Mouse (Mus musculus): ENCODE measurements at regions not wholly inside any gene's neighbourhood (a gene's known extent, or its start where the extent isn't known, plus 50 kb on each side); places are given as distances from the start of the nearest gene placed in this dataset.
A peak's percentile ranks its signal among the peaks of the same experiment; 100 is the strongest.

DNA sequence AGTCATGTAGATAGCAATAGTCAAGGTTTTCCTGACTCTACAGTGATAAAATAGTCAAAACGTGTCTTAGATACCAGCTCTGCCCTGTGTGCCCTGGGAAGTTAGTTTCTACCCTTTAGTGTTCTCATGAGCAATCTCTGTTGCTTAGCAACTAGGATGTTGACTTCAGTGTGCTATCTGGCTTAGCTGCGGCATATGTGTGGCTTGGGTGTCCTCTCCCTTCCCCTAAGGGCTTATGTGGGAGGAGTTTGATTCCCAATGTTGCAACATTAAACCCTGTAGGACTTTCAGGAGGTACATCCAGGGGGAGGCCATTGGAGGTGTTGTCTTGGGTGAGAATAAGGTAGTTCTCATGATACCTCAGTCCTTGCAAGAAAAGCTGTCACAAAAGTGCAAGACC, 229.9 kb downstream of the Gm10260 start:
- WGBS: 33% methylated on average over 2 of the region's 2 CpGs
- 0 out of 2 replicates have a peak, but pooled peaks cover 7% of the 10 kb centered on the region for H3K4me1 ChIP-seq (ENCODE audit: insufficient read depth)
- no peak for TF ChIP-seq CTCF (IDR thresholded peaks at IDR 0.05; ENCODE audit: low read depth)
- no peak overlapping the region for H3K4me3 ChIP-seq (ENCODE audit: low read depth, low read length)
- no peak overlapping the region for H3K9ac ChIP-seq
- DNase-seq: peak; percentile 50
- H3K36me3 ChIP-seq (ENCODE audit: insufficient read depth): no peaks in the 10 kb centered on the region
- H3K9me3 ChIP-seq (ENCODE audit: low read length): no peaks in the 10 kb centered on the region
- ATAC-seq: peak; percentile 83
- H3K27me3 ChIP-seq (ENCODE audit: insufficient read depth, low read length): no peaks in the 10 kb centered on the region
- no peak overlapping the region for H3K4me2 ChIP-seq (ENCODE audit: low read depth)
- no peak overlapping the region; the same call in 1 of the 2 replicates for H3K27ac ChIP-seq (ENCODE audit: low read depth, low read length)

DNA sequence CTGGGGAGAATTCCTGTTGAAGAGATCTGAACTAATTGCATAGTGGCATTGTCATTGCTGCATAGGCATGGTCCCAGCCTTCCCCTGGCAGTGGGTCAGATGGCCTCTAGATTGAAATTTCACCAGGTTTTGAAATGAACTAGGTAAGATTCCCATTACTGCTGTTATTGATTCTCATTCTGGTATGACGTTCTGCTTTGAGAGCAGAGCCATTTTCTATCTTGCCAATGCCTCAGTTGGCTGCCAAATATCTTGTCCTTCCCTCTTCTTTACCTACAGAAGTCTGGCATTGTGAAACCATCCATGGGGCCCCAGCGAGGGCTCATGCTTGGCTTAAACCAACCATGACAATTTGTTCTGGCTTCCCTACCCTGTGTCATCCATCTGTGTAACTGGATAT, 232.5 kb downstream of the Gm10260 start:
- Histone ChIP-seq H3K4me1 (ENCODE audit: insufficient read depth) (peaks cover 18% of the 10 kb centered on the region), H3K4me2 (ENCODE audit: low read depth) (no peak overlapping the region), H3K9ac (no peak overlapping the region), H3K27ac (ENCODE audit: low read depth, low read length) (no peak overlapping the region), H3K9me3 (ENCODE audit: low read length) (no peaks in the 10 kb centered on the region), H3K4me3 (ENCODE audit: low read depth, low read length) (no peak overlapping the region), H3K36me3 (ENCODE audit: insufficient read depth) (no peaks in the 10 kb centered on the region), H3K27me3 (ENCODE audit: insufficient read depth, low read length) (no peaks in the 10 kb centered on the region)
- no peak for ATAC-seq
- TF ChIP-seq CTCF (IDR thresholded peaks at IDR 0.05; ENCODE audit: low read depth): no peak
- 83% methylated on average over 2 of the region's 2 CpGs for WGBS
- DNase-seq: no peak

- no peak for DNase-seq
- Histone ChIP-seq H3K9me3 (ENCODE audit: low read length) (no peaks in the 10 kb centered on the region), H3K27ac (ENCODE audit: low read depth, low read length) (no peak overlapping the region), H3K27me3 (ENCODE audit: insufficient read depth, low read length) (no peaks in the 10 kb centered on the region), H3K9ac (no peak overlapping the region), H3K4me1 (ENCODE audit: insufficient read depth) (peaks cover 11% of the 10 kb centered on the region), H3K4me3 (ENCODE audit: low read depth, low read length) (no peak overlapping the region), H3K4me2 (ENCODE audit: low read depth) (no peak overlapping the region), H3K36me3 (ENCODE audit: insufficient read depth) (no peaks in the 10 kb centered on the region)
- TF ChIP-seq CTCF (IDR thresholded peaks at IDR 0.05; ENCODE audit: low read depth): no peak
- ATAC-seq: no peak
- WGBS: 70% methylated on average over 7 of the region's 7 CpGs
Measured at GRCm38 (mm10) chr13:97524847-97525434, 235.5 kb downstream of the Gm10260 start.

GRCm38 (mm10) chr13:97523523-97524412, 236.7 kb downstream of the Gm10260 start:
- no peaks in the 10 kb centered on the region for H3K36me3 ChIP-seq (ENCODE audit: insufficient read depth)
- no peaks in the 10 kb centered on the region for H3K9me3 ChIP-seq (ENCODE audit: low read length)
- no peaks in the 10 kb centered on the region for H3K27me3 ChIP-seq (ENCODE audit: insufficient read depth, low read length)
- H3K4me2 ChIP-seq (ENCODE audit: low read depth): 0 out of 2 replicates have a peak overlapping the region, but pooled peaks have one; percentile 2
- H3K4me1 ChIP-seq (ENCODE audit: insufficient read depth): peaks cover 11% of the 10 kb centered on the region
- peak; percentile 56 for ATAC-seq
- peak; percentile 37 for DNase-seq
- H3K27ac ChIP-seq (ENCODE audit: low read depth, low read length): peak overlapping the region; percentile 35; the same call in 1 of the 2 replicates
- 23% methylated on average over 19 of the region's 19 CpGs for WGBS
- peak overlapping the region; percentile 28; the same call in 1 of the 2 replicates for H3K9ac ChIP-seq
- H3K4me3 ChIP-seq (ENCODE audit: low read depth, low read length): no peak overlapping the region
- no peak for TF ChIP-seq CTCF (IDR thresholded peaks at IDR 0.05; ENCODE audit: low read depth)

GRCm38 (mm10) chr13:97520988-97521547, 239.4 kb downstream of the Gm10260 start:
- ATAC-seq: no peak
- WGBS: 95% methylated on average over 13 of the region's 13 CpGs
- Histone ChIP-seq H3K4me1 (ENCODE audit: insufficient read depth) (peaks cover 11% of the 10 kb centered on the region), H3K27ac (ENCODE audit: low read depth, low read length) (no peak overlapping the region), H3K4me2 (ENCODE audit: low read depth) (no peak overlapping the region), H3K27me3 (ENCODE audit: insufficient read depth, low read length) (no peaks in the 10 kb centered on the region), H3K36me3 (ENCODE audit: insufficient read depth) (no peaks in the 10 kb centered on the region), H3K9me3 (ENCODE audit: low read length) (no peaks in the 10 kb centered on the region), H3K9ac (no peak overlapping the region), H3K4me3 (ENCODE audit: low read depth, low read length) (no peak overlapping the region)
- no peak for DNase-seq
- no peak for TF ChIP-seq CTCF (IDR thresholded peaks at IDR 0.05; ENCODE audit: low read depth)

DNA sequence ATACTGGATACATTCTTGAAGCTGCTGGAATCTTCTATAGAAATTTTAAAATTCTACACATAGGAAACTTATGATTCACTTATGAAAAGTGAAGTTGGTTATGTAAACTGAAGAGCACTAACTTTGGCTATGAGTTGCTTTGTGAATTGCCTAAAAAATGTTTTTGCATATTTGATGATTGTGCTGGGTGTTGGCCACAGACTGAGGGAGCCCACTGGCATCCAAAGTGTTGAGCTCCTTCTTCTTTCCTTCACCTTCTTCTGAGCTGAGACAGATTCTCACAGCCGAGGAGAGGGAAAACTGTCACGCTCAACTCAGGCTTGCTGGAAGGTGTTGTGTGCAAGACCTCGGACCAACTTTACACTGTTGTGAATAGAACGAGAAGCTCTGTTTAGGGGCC, 243.7 kb downstream of the Gm10260 start:
- Histone ChIP-seq H3K4me3 (ENCODE audit: low read depth, low read length) (no peak overlapping the region), H3K27ac (ENCODE audit: low read depth, low read length) (no peak overlapping the region), H3K9ac (no peak overlapping the region), H3K4me2 (ENCODE audit: low read depth) (no peak overlapping the region), H3K36me3 (ENCODE audit: insufficient read depth) (no peaks in the 10 kb centered on the region), H3K9me3 (ENCODE audit: low read length) (no peaks in the 10 kb centered on the region), H3K4me1 (ENCODE audit: insufficient read depth) (no peaks in the 10 kb centered on the region), H3K27me3 (ENCODE audit: insufficient read depth, low read length) (no peaks in the 10 kb centered on the region)
- TF ChIP-seq CTCF (IDR thresholded peaks at IDR 0.05; ENCODE audit: low read depth): no peak
- whole genome bisulfite sequencing: 91% methylated on average over 4 of the region's 4 CpGs
- DNase-seq: no peak
- ATAC-seq: no peak
